Mouse (Mus musculus): ENCODE measurements around the gene Plpp3. TPM values are rescaled to one million over a fixed set of nuclear protein-coding genes. Genes with fewer than 3 reads are reported as not detected.

Gene Plpp3
- polyA plus RNA-seq, 1 experiment = 38.6 TPM

DNA sequence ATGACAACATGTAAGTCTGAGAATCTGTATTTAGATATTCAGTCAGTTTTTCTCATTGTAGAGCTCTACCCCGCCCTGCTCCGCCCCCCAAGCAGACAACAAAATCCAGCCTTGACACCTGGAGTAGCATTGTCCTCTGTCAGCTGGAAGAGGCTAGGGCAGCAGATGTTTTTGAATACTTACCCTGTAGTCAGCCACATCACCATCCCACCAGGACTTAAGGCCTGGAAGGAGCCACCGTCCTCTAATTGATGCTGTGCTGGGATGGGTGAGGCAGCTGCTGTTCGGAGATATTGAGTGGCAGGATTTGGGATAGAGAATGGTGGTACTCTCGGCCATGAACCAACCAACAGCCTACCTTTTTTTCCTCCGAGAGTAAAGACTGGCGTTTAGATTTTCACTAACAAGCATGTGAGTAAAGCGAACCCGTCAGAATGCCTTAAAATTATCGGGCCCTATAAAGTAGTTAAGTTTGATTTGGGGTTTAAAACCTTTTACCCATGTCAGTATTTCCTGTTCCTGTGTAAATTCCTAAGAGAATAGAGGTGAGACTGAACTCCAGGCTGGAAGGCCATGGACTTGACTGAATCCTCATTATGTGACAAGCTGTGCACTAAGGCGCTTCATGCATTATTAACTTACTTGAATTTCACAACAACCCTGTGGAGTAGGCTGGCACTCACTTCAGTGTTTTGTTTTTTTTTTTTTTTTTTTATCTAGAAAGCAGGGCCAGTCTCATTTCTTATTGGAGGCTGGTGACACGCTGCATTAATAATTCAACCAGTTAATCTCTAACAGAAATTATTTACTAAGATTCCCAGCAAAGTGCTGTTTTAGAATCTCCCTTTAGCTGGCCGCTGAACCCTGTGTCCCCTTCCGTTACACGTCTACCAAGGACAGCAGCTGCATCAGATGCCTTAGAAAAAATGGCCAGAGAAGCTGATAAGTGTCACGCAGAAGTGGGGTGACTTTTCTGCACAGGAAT lies 13.0 kb downstream of the Plpp3 start:
- Histone ChIP-seq H3K4me3 (ENCODE audit: insufficient read depth, low read depth, low read length) (no peak overlapping the region), H3K27ac (replicated peaks; ENCODE audit: low read depth, low read length) (no peak overlapping the region), H3K4me1 (ENCODE audit: control insufficient read depth, insufficient read depth, insufficient read length, low read length) (peaks cover 33% of the 10 kb centered on the region)

DNA sequence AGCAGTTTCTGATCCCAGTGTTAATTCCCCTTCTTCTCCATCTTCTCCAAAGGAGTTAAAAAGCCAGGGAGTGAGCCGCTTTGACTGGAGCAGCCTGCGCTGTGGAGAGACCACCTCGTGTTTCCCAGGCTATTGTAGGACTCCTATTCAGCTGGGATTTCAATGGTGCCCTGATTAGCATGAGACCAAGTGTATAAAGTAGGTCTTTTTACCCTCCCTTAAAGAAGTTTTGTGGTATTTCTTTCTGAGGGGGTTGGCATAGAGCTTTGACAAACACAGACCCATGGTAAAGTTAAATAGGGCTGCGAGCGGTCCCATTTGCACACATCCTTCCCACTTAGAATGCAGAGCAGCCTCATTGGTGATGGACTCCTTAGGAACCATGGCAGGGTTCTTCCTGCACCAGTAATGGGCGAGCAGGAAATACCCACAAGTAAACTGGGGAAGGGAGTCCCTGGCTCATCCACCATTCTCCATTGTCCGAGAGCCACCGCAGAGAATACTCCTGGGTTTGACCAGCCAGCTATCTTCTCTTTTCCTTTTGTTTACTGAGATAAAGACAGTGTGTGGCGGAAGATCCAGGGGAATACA lies 13.8 kb downstream of the Plpp3 start:
- no peak overlapping the region for H3K4me3 ChIP-seq (ENCODE audit: insufficient read depth, low read depth, low read length)
- no peak overlapping the region for H3K27ac ChIP-seq (replicated peaks; ENCODE audit: low read depth, low read length)
- peaks cover 36% of the 10 kb centered on the region for H3K4me1 ChIP-seq (ENCODE audit: control insufficient read depth, insufficient read depth, insufficient read length, low read length)

DNA sequence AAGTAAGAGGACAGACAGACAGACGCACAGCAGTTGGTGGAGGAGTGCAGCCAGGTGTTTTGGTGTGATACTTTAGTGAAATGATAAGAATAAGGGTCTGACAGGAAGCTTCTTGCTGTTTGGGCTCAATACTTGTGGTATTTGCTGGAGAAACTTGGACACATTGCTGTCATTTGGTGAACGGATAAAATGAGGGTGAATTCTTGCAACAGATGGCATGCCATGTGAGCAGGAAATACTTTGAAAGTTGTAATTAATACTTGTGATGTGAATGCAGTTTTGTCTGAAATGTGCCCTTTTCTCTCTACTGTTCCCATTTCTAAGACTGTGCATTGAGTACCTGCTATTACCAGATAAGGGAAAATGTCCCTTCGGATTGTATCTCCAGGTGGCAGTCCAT lies 14.3 kb downstream of the Plpp3 start:
- Histone ChIP-seq H3K27ac (replicated peaks; ENCODE audit: low read depth, low read length) (no peak overlapping the region), H3K4me1 (ENCODE audit: control insufficient read depth, insufficient read depth, insufficient read length, low read length) (peaks cover 39% of the 10 kb centered on the region), H3K4me3 (ENCODE audit: insufficient read depth, low read depth, low read length) (no peak overlapping the region)

DNA sequence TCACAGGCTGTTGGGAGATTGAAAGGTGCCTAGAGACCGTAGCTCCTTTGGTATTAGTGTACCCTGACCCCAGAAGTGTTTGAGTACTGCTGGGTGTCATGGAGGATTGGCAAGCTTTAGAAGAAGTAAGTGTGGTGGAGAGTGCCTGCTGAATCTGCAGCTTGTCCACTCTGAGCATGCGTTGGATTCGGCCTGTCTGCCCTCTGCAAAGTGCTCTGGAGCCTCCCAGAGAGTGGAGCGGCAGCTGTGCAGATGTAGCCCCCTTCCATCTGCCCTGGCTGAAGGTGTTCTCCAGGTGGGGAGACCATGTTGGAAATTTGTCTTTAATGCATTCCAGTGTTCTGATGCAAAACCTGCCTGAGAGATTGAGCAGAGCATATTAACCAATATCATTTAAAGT lies 17.6 kb downstream of the Plpp3 start:
- Histone ChIP-seq H3K27ac (replicated peaks; ENCODE audit: low read depth, low read length) (no peak overlapping the region), H3K4me3 (ENCODE audit: insufficient read depth, low read depth, low read length) (no peak overlapping the region), H3K4me1 (ENCODE audit: control insufficient read depth, insufficient read depth, insufficient read length, low read length) (peaks cover 37% of the 10 kb centered on the region)

DNA sequence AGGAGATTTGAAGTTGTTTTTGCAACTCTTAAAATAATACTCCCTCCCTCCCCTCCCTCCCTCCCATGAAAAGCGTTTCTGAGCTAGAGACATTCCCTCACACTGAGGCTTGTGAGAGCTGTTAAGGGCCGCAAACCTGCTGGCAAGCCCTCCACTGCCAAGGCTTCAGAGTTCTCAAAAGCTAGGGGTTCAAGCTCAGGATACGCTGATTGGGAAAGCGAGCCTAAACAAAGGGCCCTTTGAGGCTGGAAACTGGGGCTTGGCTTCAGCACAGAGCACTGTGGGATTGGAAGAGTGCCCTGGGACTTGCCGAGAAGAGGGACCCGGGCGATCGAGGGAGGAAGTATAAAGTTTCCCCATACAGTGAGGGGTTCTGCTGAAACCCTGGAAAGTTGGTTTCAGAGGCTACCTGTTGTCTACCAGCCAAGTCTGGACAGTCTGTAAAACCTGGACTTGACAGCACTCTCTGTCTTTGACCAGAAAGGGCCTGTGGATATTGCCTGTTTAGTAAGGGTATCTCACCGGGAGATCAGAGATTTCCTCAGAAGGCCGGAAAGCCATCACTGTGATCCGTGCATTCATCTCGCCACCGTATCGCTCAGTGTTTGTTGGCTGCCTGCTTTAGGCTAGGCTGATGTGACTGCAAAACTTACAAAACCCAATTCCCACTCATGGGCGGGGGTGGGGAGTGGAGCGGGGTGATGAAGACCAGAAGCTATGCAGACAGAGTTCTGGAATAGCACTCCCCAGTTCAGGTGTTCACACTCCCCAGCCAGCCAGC lies 18.3 kb downstream of the Plpp3 start:
- Histone ChIP-seq H3K27ac (replicated peaks; ENCODE audit: low read depth, low read length) (no peak overlapping the region), H3K4me3 (ENCODE audit: insufficient read depth, low read depth, low read length) (no peak overlapping the region), H3K4me1 (ENCODE audit: control insufficient read depth, insufficient read depth, insufficient read length, low read length) (peaks cover 38% of the 10 kb centered on the region)

DNA sequence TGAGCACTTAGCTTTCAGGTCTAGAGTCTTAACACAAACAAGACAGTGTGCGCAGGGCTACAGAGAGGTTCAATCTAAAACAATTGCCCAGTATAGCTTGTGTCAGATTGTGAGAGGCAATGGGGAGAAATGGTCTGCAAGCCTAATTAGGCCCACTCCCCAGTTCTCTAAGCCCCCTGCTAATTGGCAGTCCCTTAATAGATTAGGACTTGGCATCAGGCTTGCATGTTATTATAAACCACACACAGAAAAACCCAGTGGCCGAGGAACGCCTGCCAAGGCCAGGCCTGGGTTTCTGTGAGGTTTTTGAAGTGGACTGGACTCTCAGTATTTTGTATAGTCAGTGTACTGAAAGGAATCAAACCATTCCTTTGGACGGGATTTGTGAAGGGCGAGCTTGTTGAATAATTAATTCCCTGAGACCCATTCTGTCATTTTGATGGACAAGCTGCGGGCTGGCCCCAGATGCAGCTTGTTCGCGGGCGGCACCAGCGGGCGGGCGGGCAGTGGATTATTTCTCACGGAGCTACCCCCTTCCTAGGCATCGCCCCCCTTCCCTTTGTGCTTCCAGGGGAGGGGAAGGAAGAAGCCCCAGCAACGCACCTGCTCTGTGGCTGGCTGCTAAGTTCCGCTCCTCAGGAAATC lies 24.0 kb downstream of the Plpp3 start:
- no peak overlapping the region for H3K4me3 ChIP-seq (ENCODE audit: insufficient read depth, low read depth, low read length)
- peaks cover 28% of the 10 kb centered on the region for H3K4me1 ChIP-seq (ENCODE audit: control insufficient read depth, insufficient read depth, insufficient read length, low read length)

DNA sequence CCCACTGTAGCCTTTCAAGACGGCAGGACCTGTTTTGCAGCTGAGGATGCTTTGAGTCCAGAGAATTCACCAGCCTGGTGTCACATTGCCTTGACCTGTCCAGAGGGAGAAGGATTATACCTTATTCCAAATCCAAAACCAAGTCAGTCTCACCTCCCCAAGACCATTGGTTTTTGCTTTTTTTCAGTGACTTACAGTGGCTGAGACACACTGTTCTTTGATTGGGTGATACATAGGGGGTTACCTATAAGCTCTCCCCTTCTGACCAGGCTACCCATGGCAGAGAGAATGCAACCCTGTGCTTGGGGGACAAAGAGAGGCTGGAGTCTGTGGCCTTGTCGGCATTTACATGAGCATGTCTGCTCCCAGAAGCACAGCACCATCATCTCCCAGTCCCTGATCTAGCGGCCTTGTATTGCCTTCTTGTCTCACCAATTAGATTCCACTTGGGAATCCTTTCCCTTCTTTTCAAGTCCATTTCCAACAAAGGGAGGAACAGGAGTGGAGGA lies 24.6 kb downstream of the Plpp3 start:
- Histone ChIP-seq H3K27ac (replicated peaks; ENCODE audit: low read depth, low read length) (no peak overlapping the region), H3K4me3 (ENCODE audit: insufficient read depth, low read depth, low read length) (no peak overlapping the region), H3K4me1 (ENCODE audit: control insufficient read depth, insufficient read depth, insufficient read length, low read length) (peaks cover 33% of the 10 kb centered on the region)

More for the DNA sequence above, 24.0 kb downstream of the Plpp3 start:
- H3K27ac ChIP-seq (replicated peaks; ENCODE audit: low read depth, low read length) = no peak overlapping the region

DNA sequence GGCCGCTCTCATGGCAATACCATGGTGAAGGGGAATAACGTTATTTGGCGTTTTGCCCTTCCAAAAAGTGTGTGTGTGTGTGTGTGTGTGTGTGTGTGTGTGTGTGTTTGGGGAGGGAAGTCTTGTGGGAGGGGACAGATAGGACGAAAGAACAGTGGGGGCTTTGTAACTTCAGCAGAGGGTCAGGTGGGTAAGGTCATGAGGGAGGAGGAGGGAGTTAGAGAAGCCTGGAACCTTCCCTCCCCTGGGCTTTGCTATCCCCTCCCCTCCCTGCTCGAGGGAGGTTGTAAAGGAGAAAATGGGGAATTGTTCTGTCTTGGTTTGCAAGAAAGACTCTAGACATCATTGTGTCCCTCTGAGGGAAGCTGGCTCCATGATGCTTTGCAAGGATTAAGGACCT lies 25.1 kb downstream of the Plpp3 start:
- H3K27ac ChIP-seq (replicated peaks; ENCODE audit: low read depth, low read length) = no peak overlapping the region
- H3K4me3 ChIP-seq (ENCODE audit: insufficient read depth, low read depth, low read length) = no peak overlapping the region
- H3K4me1 ChIP-seq (ENCODE audit: control insufficient read depth, insufficient read depth, insufficient read length, low read length) = peaks cover 35% of the 10 kb centered on the region

DNA sequence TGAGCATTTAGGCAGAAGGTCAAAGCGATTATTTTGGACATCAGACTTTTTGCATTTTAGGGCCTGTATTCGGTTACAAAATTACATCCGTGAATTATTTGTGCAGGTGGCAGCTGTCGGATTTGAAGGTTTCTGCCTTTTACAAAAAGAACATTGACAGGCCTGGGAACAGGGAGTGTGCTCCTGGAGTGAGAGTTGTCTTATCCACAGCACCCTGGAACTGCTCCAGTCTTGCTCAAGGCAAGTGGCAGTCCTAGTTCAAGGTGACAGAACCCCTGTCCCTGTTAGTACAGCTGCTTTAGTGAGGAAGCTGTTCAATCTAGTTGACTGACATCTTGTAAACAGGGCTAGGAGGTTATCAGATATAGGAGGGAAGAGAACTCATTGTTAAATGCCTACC lies 27.3 kb downstream of the Plpp3 start:
- Histone ChIP-seq H3K27ac (replicated peaks; ENCODE audit: low read depth, low read length) (no peak overlapping the region), H3K4me3 (ENCODE audit: insufficient read depth, low read depth, low read length) (no peak overlapping the region)

DNA sequence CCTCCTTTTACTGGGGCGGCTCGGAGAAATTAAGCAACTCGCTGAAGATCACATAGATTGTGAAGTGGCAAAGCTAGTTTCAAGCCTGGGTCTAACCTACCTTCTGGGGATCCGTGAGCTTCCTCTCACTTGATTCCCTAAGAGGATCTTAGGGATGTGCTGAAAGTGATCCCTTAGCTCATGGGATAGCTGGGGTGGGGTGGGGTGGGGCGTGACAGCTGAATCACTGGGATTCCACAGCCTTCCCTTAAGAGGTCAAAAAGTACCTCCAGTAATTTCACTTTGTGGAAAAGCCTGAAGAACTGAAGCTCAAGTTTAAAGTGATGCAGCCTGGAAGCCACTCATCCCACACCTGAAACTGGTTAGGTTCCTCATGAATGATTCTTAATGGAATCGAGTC lies 27.8 kb downstream of the Plpp3 start:
- Histone ChIP-seq H3K4me1 (ENCODE audit: control insufficient read depth, insufficient read depth, insufficient read length, low read length) (peaks cover 33% of the 10 kb centered on the region), H3K4me3 (ENCODE audit: insufficient read depth, low read depth, low read length) (no peak overlapping the region), H3K27ac (replicated peaks; ENCODE audit: low read depth, low read length) (no peak overlapping the region)

More for the DNA sequence above, 27.3 kb downstream of the Plpp3 start:
- H3K4me1 ChIP-seq (ENCODE audit: control insufficient read depth, insufficient read depth, insufficient read length, low read length) = peaks cover 33% of the 10 kb centered on the region

DNA sequence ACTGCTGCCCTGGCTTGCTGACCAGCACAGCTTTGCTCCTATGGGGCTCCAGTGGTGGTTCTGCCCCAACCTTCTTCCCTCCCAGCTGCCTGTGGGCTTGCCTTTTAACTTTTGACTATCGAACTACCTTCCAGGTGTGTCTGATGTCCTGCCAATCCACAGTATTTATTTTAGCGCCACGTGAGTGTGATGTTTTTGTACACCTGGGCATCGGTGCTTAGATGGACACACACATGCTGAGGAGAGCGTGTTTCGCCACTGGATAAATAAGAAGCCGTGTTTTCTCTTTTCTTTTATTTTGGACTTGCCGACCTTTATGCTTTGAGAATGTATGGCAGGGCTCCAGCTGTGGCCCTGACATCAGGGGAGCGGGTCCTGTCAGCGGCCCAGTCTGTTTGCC lies 29.5 kb downstream of the Plpp3 start:
- H3K27ac ChIP-seq (replicated peaks; ENCODE audit: low read depth, low read length) = no peak overlapping the region
- peaks cover 34% of the 10 kb centered on the region for H3K4me1 ChIP-seq (ENCODE audit: control insufficient read depth, insufficient read depth, insufficient read length, low read length)
- H3K4me3 ChIP-seq (ENCODE audit: insufficient read depth, low read depth, low read length) = no peak overlapping the region

DNA sequence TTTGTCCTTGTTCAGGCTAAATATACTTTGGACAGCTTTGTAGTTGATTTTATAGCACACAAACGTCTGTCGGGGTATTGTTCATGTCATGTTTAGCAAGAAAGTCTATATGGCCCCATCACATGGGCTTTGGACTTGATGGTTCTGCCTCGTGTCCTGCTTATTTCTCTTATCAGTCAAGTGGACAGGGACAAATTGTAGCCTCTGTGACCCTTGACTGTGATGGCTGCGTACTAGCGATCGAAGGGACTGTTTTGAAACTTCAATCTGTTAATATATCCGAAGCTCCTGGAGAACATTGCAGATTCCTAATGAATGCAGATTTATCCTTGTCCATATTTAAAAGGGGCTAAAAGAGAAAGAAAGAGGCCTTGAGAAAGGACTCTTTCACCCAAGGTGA lies 30.7 kb downstream of the Plpp3 start:
- Histone ChIP-seq H3K4me1 (ENCODE audit: control insufficient read depth, insufficient read depth, insufficient read length, low read length) (peaks cover 34% of the 10 kb centered on the region), H3K27ac (replicated peaks; ENCODE audit: low read depth, low read length) (no peak overlapping the region), H3K4me3 (ENCODE audit: insufficient read depth, low read depth, low read length) (no peak overlapping the region)

DNA sequence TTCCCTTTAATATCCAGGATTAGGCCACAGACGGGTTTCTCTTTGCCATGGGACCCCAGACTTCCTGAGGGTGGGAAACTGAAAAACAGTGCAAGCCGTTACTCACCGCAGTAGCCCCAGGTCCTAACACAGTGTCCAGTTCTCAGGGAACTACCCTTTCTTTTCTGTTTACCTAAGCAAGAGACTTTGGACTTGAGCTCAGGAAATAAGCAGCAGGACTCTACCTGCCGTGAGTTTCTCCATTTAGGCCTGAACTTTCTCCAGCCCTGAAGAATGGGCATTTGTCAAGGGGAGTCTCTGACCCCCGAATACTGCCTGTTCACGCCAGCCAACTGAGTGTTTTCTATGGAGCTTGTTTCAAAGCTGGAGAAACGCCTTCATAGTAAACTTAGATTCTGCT lies 31.7 kb downstream of the Plpp3 start:
- Histone ChIP-seq H3K4me3 (ENCODE audit: insufficient read depth, low read depth, low read length) (no peak overlapping the region), H3K4me1 (ENCODE audit: control insufficient read depth, insufficient read depth, insufficient read length, low read length) (peaks cover 34% of the 10 kb centered on the region), H3K27ac (replicated peaks; ENCODE audit: low read depth, low read length) (no peak overlapping the region)

DNA sequence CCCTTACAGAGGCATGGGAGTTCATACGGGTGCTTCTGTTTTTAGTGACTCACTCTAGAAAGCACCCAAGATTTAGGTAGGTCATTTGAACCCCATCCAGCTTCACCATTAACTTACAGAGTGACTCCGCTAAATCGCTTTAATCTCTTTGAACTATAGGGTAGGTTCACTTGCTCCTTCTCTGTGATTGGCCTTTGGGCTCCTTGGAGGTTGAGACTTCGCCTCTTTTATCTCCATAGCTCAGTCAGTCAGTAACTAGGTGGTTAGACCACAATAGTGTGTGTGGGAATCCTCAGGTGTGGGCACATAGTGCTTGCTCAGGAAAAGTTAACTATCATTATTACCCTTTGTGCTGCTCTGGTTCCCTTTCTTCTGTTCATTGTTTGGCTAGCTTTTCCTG lies 33.7 kb downstream of the Plpp3 start:
- no peak overlapping the region for H3K27ac ChIP-seq (replicated peaks; ENCODE audit: low read depth, low read length)
- H3K4me3 ChIP-seq (ENCODE audit: insufficient read depth, low read depth, low read length) = no peak overlapping the region
- H3K4me1 ChIP-seq (ENCODE audit: control insufficient read depth, insufficient read depth, insufficient read length, low read length) = peaks cover 32% of the 10 kb centered on the region

DNA sequence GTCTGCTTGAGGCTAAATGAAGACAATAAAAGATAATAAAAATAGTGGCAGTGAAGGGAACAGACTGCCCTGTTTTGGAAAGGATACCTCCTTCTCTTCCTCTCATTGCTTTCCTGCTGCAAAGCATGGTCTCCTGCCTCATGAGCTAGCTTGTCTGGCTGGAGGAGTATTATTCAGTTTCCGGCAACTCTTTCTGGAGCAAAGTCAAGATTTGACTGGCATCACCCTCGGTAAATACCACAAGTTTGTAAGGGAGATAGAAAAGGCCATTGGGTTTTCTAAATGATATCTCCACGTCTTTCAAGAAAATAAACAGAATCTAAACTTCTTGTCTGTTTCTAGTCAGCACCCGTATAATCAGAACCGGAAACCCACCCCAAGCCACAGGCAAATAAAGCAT lies 34.4 kb downstream of the Plpp3 start:
- Histone ChIP-seq H3K4me3 (ENCODE audit: insufficient read depth, low read depth, low read length) (no peak overlapping the region), H3K4me1 (ENCODE audit: control insufficient read depth, insufficient read depth, insufficient read length, low read length) (peaks cover 28% of the 10 kb centered on the region), H3K27ac (replicated peaks; ENCODE audit: low read depth, low read length) (no peak overlapping the region)
